Mouse (Mus musculus) adrenal gland, adult (tissue): ENCODE data around the gene Cbx4.
A peak's percentile ranks its signal among the peaks of the same experiment; 100 is the strongest.

Source experiments
- DNase-seq, 2 experiments: peaks; one replicate each; pipeline ENCODE4 v3.0.0; 2022 to 2023; ENCODE audit warnings: low spot score in 1 of 2; ENCODE audit not compliant: inconsistent age in 2 of 2

Gene Cbx4

DNA sequence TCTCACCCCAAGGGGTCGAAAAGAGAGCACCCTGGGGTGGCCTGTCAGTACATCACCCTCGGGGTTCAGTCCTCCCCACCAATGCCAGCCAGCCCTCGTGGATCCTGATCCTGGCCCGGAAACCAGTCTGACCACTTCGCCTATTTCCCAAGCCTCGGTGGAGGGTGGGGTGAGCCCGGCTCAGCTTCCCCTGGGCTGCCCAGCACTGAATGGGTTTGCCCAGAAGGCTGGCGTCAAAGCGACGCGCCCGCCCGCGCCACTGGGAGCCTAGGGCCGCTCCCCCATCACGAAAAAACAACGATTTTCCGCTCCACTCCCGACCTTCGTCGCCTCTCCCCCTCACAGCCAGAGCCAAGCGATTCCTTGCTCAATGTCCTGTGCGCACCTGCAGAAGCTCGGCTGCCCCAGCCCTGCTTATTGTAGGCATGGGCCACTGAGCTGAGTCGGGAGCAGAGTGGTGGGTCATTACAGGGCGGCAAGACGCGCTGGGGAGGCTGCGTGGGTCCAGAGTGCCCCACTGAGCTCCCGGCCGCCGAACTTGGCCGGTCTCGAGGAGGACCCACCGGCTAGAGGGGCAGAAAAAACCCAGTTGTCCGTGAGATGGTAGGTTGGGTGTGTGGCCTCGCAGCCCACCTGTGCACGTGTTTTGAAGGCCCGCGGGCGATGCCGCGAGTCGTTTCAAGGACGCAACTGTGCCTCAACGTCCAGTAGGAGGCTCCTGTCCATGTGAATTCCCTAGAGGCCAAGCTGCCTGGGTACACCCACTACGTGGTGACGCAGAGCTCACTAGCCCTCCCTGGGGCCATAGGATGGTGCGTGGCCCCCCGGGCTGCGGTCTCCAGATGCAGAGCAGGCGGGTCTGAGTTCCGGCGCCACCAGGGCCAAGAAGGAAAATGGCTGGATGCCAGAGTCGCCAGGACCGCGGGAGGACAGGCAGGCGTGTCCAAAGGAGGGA, 27.7 kb downstream of the Cbx4 start:
- DNase-seq, result peak; percentile 32 to 74

- DNase-seq, result no peak
Measured at GRCm38 (mm10) chr11:119057291-119057690, 28.7 kb downstream of the Cbx4 start.

DNA sequence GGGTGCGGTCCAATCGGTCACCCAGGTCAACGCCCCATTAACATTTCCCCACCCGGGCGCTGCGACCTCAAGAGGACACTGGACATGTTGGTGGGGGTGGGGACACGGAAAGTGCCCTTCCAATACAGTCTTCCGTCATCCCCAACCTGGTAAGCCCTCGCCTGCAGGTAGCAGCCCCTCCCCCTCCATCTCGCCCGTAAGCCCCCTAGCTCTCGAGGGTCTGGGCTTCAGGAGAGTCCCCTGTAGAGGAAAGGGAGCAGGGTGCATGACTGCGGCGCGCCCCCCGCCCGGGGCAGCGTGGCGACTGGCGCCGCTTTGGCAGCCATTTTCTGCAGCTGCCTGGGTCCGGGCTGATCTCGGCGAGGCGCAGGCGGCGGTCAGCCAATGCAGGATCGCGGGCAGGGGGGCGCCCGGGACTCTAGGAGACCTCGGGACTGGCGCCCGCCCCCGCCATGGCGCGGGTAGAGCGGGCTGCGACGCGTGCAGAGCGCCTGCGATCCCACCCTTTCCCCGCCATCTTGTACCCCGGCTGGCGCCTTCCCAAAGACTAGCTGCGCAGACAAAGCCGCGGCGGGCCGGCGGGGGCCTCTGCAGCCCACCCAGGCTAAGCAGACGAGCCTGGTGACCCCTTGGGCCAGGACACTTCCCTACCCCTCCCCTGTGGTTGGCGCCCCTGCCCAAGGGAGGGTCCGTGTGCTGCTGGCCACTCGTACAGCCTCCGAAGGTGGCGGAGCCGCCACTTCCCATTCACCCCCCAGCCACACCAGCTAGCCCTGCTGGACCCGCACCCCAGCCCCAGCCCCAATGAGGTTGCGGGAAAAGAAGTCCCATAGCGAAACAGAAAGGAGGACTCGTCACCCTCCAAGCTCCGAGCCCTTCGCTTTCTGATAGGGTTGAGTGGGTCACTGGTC, 29.5 kb downstream of the Cbx4 start:
- DNase-seq, result peak; percentile 54 to 85

- DNase-seq, result peak; percentile 30 to 76
Measured at GRCm38 (mm10) chr11:119055571-119056131, 30.4 kb downstream of the Cbx4 start.

DNA sequence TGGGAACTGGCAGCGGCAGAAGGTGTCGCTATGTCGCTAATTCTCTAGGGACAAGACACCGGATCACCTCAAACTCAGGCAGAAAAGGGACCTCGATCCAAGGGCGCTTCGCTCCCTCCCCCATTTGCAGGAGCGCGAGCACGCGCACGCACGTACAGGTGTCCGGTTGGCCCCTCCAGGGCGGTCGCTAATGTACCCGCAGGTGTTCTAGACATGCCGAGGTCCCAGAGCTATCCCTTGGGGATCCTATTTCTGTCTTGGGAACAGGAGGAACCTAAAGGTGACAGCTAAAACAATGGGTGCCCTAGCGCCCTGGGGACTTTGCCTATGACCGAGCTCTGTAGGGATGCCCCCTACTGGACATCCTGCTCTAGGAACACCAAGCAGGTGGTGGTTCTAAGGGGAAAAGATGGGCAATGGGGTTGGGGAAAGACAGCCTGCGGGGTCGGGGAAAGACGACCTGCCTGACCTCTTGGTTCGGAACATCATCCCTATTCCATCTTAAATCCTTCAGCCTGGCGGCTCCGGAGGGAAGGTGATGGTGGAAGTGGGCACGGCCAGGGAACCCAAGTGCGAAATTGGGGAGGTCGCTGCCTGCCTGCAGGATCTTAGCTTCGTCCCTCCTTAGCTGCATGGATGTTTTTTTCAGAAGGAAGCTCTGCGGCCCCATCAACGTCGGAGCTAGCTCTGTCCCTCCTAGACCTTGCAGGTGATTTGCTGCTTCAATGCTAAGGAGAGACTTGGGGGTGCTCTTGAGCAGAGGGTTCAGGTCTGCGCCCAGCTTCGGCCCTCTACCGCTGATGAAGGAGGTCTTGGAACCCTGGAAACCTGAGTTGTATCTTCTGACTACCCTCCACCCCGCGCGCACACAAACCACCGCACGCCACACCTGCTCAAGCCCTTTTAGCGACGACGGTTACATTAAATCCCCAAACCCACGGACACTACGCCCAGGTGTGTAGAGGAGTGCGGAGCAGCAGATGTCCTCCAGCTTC, 31.4 kb downstream of the Cbx4 start:
- DNase-seq, result peak; percentile 26 to 69

DNA sequence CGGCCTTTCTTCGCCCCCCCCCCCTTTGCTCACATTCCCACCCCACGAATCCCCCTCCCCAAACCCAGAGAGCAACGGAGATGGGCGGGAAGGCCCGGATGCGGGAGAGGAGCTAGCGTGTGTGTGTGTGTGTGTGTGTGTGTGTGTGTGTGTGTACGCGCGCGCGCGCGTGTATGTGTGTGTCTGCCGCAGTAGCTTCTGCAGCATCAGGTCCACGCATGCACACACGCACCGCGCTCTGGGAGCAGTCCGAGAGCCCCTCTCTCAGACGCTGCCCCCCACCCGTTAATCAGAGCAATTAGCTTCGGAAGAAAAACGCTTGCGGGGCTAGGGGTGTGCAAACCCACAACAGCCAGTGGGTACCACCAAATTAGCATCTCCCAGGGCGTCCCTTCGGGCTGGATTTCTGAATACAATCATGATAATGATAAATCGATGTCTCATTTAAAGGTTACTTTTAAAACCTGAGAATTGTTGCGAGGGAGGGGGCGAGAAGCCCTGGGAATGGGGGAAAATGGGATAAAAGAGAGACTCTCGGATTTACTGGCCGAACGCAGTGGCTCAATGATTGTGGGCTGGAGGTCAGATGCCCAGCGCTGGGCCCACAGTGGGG, 32.2 kb downstream of the Cbx4 start:
- peak in 1 of 2 experiments; percentile 46 for DNase-seq

DNA sequence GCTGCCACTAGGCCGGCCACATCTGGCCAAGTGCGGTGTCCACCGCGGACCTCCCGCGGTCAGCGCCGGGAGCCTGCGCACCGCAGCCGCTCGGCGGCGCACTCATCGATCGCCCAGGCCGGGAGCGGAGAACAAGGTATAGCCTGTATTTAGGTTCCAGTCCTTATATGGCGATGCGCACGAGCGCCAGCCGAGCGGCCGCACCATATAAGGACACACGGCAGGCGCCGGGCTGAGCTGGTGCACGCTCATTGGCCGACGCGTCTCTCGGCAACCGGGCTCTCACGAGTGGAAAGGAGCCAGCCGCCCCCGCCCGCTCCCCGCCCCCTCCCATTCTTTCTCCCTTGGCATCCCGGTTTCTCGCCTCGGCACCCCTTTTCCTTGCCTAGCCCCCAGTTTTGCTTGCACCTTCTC, 32.8 kb downstream of the Cbx4 start:
- DNase-seq, result peak; percentile 74 to 87

GRCm38 (mm10) chr11:119052661-119053256, 33.3 kb downstream of the Cbx4 start:
- DNase-seq, result peak; percentile 25 to 74

- DNase-seq, result peak; percentile 39 to 68
Measured at GRCm38 (mm10) chr11:119051927-119052660, 33.9 kb downstream of the Cbx4 start.

DNA sequence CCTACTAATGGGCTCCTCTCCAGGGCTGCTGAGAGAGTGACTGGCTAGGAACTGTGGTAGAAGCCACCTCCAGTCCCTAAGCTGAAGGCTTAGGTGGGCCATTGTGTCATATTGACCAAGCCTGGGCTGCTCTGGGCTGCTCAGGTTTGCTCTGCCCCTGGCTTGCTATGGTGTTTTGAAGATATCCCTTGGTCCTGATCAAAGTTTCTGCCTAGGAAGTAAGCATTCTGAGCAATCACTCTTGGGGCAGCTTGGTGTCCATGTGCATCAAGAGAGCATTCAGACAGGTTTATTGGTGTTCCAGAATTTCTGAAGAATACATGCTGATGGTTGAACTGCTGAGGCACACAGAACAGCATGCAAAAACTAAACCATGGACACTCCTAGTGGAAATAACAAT, 34.6 kb downstream of the Cbx4 start:
- no peak for DNase-seq

GRCm38 (mm10) chr11:119050361-119050760, 35.7 kb downstream of the Cbx4 start:
- DNase-seq, result no peak

DNA sequence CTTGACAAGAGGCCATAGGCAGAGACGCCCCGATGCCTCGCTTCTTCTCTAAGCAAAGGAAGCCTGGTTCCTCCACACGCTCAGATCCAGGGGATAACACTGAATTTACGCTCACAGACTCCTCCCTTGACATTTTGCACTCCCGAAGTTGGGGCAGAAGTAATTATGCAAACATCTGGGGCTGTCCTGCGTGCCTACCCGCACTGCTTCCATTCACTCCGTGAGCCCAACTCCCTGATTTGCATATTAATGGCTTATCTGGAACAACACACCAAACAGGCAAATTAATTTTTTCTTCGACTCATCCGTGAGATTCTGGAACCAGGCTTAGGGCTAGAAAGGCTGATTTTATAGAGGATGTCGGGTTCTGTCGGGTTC, 37.9 kb downstream of the Cbx4 start:
- peak in 1 of 2 experiments; percentile 55 for DNase-seq

- no peak for DNase-seq
Measured at GRCm38 (mm10) chr11:119047261-119048132, 38.5 kb downstream of the Cbx4 start.

- DNase-seq, result peak; percentile 40 to 86
Measured at GRCm38 (mm10) chr11:119046601-119047245, 39.3 kb downstream of the Cbx4 start.

DNA sequence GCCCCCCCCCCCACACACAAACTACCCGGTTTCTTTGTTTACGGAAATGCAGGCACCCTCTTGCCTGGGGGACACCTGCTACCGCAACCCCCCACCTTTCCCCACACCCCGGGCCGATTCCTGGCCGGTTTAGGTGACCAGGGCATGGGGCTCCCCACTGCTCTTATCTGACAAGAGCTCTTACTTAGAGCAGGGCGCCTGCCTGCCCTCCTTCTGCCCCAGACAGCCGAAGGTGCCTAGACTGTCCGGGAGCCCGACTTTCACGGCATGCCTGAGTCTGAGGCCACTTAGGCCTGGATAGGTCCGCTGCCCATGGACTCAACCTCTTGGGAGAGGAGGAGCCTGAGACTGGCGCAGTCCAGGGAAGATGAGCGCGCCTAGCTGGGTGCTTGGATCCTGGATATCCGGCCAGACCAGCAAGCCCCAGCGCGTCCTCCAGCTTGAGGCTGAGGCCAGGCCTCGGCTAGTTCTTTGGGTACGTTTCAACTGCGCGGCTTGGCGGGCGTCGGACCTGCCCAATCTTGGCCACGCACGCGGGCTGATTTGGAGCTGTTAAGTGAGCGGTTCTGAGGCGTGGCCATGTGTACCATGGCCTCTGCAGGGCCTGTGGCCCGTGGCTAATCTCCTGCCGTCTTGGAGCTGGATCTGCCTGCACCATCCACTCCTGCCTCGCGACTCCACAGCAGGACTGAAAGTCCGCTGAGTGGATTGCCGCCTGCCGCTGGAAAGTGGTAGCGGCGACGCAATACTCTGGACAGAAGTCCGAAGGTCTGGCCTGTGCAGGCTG, 41.3 kb downstream of the Cbx4 start:
- peak; percentile 33 to 69 for DNase-seq
